Comparison of ENCODE assay signal across 22 mouse cellular contexts in the genomic region with DNA sequence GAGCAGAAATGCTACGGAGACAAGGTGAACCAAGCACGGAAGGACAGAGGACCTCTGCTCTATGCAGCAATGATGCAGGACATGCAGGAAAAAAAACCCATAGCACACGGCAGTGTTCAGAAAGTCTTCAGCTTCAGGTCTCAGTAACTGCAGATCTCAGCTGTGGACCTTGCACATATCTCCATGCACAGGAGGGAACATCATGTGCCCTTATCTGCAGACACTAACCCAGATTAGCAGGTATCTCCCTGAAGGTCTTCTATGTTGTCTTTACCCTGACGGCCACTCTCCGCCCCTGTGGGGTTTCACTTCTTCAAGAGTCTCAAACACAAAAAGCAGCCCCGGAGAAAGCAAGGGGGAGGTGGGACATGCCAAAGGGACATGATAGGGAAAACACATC.
DNase-seq lines count a peak whose midpoint lies in the region; ATAC-seq and TF ChIP-seq lines count a peak whose summit lies in the region.
"Had no signal": no experiment of that assay in that cellular context is flagged by ENCODE, and none has a peak within 500 bp of the region (broad histone marks: within the 10 kb centered on the region; RNA-seq: fewer than 3 reads in every experiment).

No protein-coding gene starts in this region.

- no peak for ATAC-seq in midbrain, embryonic 11.5 days (ENCODE audit: low FRiP score)
- ATAC-seq in megakaryocyte, adult 5-6 weeks (ENCODE audit: poor library complexity, severe bottlenecking): peak; percentile 28; the same call in 1 of the 2 replicates
- ATAC-seq in cerebellum, adult (ENCODE audit: insufficient number of reproducible peaks, low FRiP score, low TSS enrichment): no peak
- ATAC-seq: hindbrain, embryonic 16.5 days; intestine, embryonic 16.5 days had no signal

- H3K4me3 ChIP-seq in midbrain, embryonic 11.5 days (ENCODE audit: low read depth, low read length): no peak overlapping the region
- no peak overlapping the region for H3K4me3 ChIP-seq in midbrain, embryonic 10.5 days
- H3K4me3 ChIP-seq in thymus, adult 2 months (ENCODE audit: control insufficient read depth, insufficient read depth, low read length): no peak overlapping the region
- H3K4me3 ChIP-seq: embryonic facial prominence, embryonic 13.5 days; erythroblast, embryonic 14.5 days; forebrain, embryonic 12.5 days; hindbrain, embryonic 10.5 days; lung, embryonic 15.5 days; midbrain, embryonic 12.5 days had no signal

- WGBS in midbrain, embryonic 11.5 days: 92% methylated on average over 6 of the region's 6 CpGs
- 93% methylated on average over 6 of the region's 6 CpGs for WGBS in midbrain, embryonic 10.5 days
- WGBS in thymus, adult 2 months: 96% methylated on average over 6 of the region's 6 CpGs

- no peaks in the 10 kb centered on the region for H3K4me1 ChIP-seq in midbrain, embryonic 11.5 days (ENCODE audit: control insufficient read depth, insufficient read depth, low read length)
- H3K4me1 ChIP-seq in midbrain, embryonic 10.5 days: no peaks in the 10 kb centered on the region
- H3K4me1 ChIP-seq in thymus, adult 2 months (replicated peaks; ENCODE audit: control insufficient read depth, insufficient read depth, low read length): no peaks in the 10 kb centered on the region
- H3K4me1 ChIP-seq: embryonic facial prominence, embryonic 13.5 days; forebrain, embryonic 12.5 days; lung, embryonic 15.5 days; midbrain, embryonic 12.5 days had no signal

- peak; percentile 57 for DNase-seq in midbrain, embryonic 11.5 days (ENCODE audit: low spot score, missing footprints)
- no peak for DNase-seq in midbrain, embryonic 10.5 days (ENCODE audit: low spot score)
- DNase-seq in c-Kit-positive CD71-positive TER-119-positive erythroid progenitor cells, embryonic 14.5 days (ENCODE audit: low spot score): peak; percentile 3
- DNase-seq in cerebellum, adult 11-12 months: no peak
- no peak for DNase-seq in thymus, adult 2 months
- DNase-seq: adrenal gland, postnatal 25 days; cerebellum, adult 2 months; cerebellum, postnatal 25 days; gastrocnemius, postnatal 25 days; kidney, postnatal 25 days; lung, postnatal 36 days had no signal

- no peaks in the 10 kb centered on the region for H3K9me3 ChIP-seq in midbrain, embryonic 11.5 days (ENCODE audit: control insufficient read depth, low read length)
- no peaks in the 10 kb centered on the region for H3K9me3 ChIP-seq in midbrain, embryonic 10.5 days (replicated peaks)
- H3K9me3 ChIP-seq: embryonic facial prominence, embryonic 13.5 days; forebrain, embryonic 12.5 days; hindbrain, embryonic 10.5 days; lung, embryonic 15.5 days; midbrain, embryonic 12.5 days had no signal

- TF ChIP-seq CTCF in thymus, adult 2 months (IDR thresholded peaks at IDR 0.05; ENCODE audit: borderline replicate concordance, control insufficient read depth, extremely low read depth, insufficient read depth, low read length, poor library complexity): no peak

- H3K36me3 ChIP-seq in midbrain, embryonic 11.5 days (ENCODE audit: control insufficient read depth, insufficient read depth, low read length): no peaks in the 10 kb centered on the region
- H3K36me3 ChIP-seq in midbrain, embryonic 10.5 days: no peaks in the 10 kb centered on the region
- H3K36me3 ChIP-seq in thymus, adult 2 months (ENCODE audit: control insufficient read depth, insufficient read depth, low read length): no peaks in the 10 kb centered on the region
- H3K36me3 ChIP-seq: embryonic facial prominence, embryonic 13.5 days; forebrain, embryonic 12.5 days; hindbrain, embryonic 10.5 days; lung, embryonic 15.5 days; midbrain, embryonic 12.5 days had no signal

- no peak overlapping the region for H3K4me2 ChIP-seq in midbrain, embryonic 11.5 days
- H3K4me2 ChIP-seq: embryonic facial prominence, embryonic 13.5 days; forebrain, embryonic 12.5 days; lung, embryonic 15.5 days; midbrain, embryonic 12.5 days had no signal

- TF ChIP-seq POLR2A in thymus, adult 2 months (IDR thresholded peaks at IDR 0.05; ENCODE audit: control insufficient read depth, extremely low read depth, insufficient read depth, low read length, poor library complexity): no peak

- no peak overlapping the region for H3K9ac ChIP-seq in midbrain, embryonic 11.5 days (ENCODE audit: low read length)
- H3K9ac ChIP-seq: embryonic facial prominence, embryonic 13.5 days; forebrain, embryonic 12.5 days; lung, embryonic 15.5 days; midbrain, embryonic 12.5 days had no signal

- no peaks in the 10 kb centered on the region for H3K27me3 ChIP-seq in midbrain, embryonic 11.5 days (ENCODE audit: control insufficient read depth, insufficient read depth, low read length)
- no peaks in the 10 kb centered on the region for H3K27me3 ChIP-seq in midbrain, embryonic 10.5 days (ENCODE audit: low read depth, poor library complexity, severe bottlenecking)
- no peaks in the 10 kb centered on the region for H3K27me3 ChIP-seq in thymus, adult 2 months (ENCODE audit: control insufficient read depth, insufficient read depth, low read length)
- H3K27me3 ChIP-seq: embryonic facial prominence, embryonic 13.5 days; forebrain, embryonic 12.5 days; lung, embryonic 15.5 days; midbrain, embryonic 12.5 days had no signal

- H3K27ac ChIP-seq in midbrain, embryonic 11.5 days (ENCODE audit: low read depth, low read length): no peak overlapping the region
- no peak overlapping the region for H3K27ac ChIP-seq in midbrain, embryonic 10.5 days (replicated peaks)
- no peak overlapping the region for H3K27ac ChIP-seq in thymus, adult 2 months (ENCODE audit: control insufficient read depth, insufficient read depth, low read length)
- H3K27ac ChIP-seq: embryonic facial prominence, embryonic 13.5 days; forebrain, embryonic 12.5 days; hindbrain, embryonic 10.5 days; lung, embryonic 15.5 days; midbrain, embryonic 12.5 days; stomach, postnatal 0 days had no signal

Comparison
In these comparisons a context has a peak if more than half of its experiments do, and no peak if none do; other contexts are left out.
1. DNase-seq: peak in midbrain, embryonic 11.5 days (single experiment) and c-Kit-positive CD71-positive TER-119-positive erythroid progenitor cells, embryonic 14.5 days (single experiment); none in midbrain, embryonic 10.5 days (single experiment), cerebellum, adult 11-12 months (single experiment) and thymus, adult 2 months (single experiment).